Mouse (Mus musculus) liver, embryonic 14 days (tissue): ENCODE data around the gene Fut9. TPM values are rescaled to one million over a fixed set of nuclear protein-coding genes. Genes with fewer than 3 reads are reported as not detected.

ENCODE experiments used
- polyA plus RNA-seq: library from polyadenylated mRNA; depleted of rRNA; stranded (reverse); fragments of >200 nt; gene quantifications from 2 replicates; pipeline ENCODE4 v1.2.3, GENCODE M21; 2012; rRNA removed

The Fut9 gene
- polyA plus RNA-seq = under 0.01 TPM in 1 of 2 replicates, not detected in the other

DNA sequence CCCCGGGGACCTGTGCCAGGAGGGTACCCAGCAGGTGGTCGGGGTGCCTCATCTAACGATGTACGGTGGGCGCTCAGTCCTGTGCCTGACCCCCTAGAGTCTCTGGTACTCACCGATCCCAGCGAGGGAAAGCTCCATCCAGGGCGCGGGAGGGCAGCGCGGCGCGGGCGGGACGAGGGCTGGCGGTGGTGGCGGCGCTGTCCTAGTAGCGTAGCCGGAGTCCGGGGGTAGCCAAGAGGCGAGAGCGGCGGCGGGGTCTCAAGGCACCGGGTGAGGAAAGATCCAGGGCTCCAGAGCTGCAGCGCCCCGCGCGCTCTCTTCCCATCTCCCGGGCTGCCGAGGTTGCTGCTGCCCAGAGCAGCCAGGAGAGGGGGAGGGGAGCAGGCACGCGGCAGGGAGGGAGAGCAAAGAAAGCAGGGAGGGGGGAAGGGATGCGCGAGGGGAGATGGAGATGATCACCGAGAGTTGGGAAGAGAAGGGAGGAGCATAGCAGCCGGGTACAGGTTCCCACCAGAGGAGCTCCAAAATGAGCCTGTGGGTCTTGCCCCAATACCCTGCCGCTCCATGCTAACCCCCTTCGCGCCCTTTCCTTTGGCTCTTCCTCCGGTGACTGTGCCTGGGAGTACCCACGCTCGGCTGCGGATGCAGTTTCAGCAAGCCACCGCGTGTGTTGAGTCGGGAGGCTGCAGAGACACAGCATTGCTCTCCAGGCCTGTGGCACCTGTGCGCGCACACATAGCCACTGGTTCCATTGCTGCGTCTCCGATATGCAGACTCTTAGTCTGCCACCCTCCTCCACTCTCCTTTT is at the start of gene Fut9:
Fut9 (minus strand) TSS at position 769 of the 808 bp plus-strand sequence.

